Mouse (Mus musculus): ENCODE measurements at regions not wholly inside any gene's neighbourhood (a gene's known extent, or its start where the extent isn't known, plus 50 kb on each side); places are given as distances from the start of the nearest gene placed in this dataset.

- no peak overlapping the region for H3K27ac ChIP-seq (replicated peaks)
- no peaks in the 10 kb centered on the region for H3K9me3 ChIP-seq (replicated peaks)
- peaks cover 51% of the 10 kb centered on the region for H3K27me3 ChIP-seq
- WGBS (ENCODE audit: insufficient replicate concordance) = 35% methylated on average over 1 of the region's 1 CpGs
- no peaks in the 10 kb centered on the region for H3K36me3 ChIP-seq (replicated peaks)
- peaks cover 16% of the 10 kb centered on the region for H3K4me1 ChIP-seq (replicated peaks)
- no peak overlapping the region for H3K4me3 ChIP-seq (replicated peaks)
- no peak overlapping the region for H3K4me2 ChIP-seq
- H3K9ac ChIP-seq = no peak overlapping the region
- ATAC-seq (ENCODE audit: insufficient read depth) = no peak
Measured at GRCm38 (mm10) chr6:39259129-39259528, 52.5 kb upstream of the Kdm7a start.

GRCm38 (mm10) chr6:39258656-39259055, 52.1 kb upstream of the Kdm7a start:
- Histone ChIP-seq H3K27ac (replicated peaks) (no peak overlapping the region), H3K36me3 (replicated peaks) (no peaks in the 10 kb centered on the region), H3K9me3 (replicated peaks) (no peaks in the 10 kb centered on the region), H3K27me3 (peaks cover 51% of the 10 kb centered on the region), H3K4me1 (replicated peaks) (peaks cover 11% of the 10 kb centered on the region), H3K4me3 (replicated peaks) (no peak overlapping the region), H3K4me2 (no peak overlapping the region), H3K9ac (no peak overlapping the region)
- no peak for ATAC-seq (ENCODE audit: insufficient read depth)
- WGBS (ENCODE audit: insufficient replicate concordance) = 60% methylated on average over 4 of the region's 4 CpGs

GRCm38 (mm10) chr6:39257667-39258395, 51.2 kb upstream of the Kdm7a start:
- WGBS (ENCODE audit: insufficient replicate concordance) = 37% methylated on average over 7 of the region's 7 CpGs
- Histone ChIP-seq H3K9ac (no peak overlapping the region), H3K4me1 (replicated peaks) (peaks cover 9% of the 10 kb centered on the region; the same call in 1 of the 2 replicates), H3K36me3 (replicated peaks) (no peaks in the 10 kb centered on the region), H3K4me2 (peak overlapping the region; percentile 68; the same call in 1 of the 2 replicates), H3K27ac (replicated peaks) (no peak overlapping the region), H3K4me3 (replicated peaks) (no peak overlapping the region), H3K27me3 (peaks cover 51% of the 10 kb centered on the region), H3K9me3 (replicated peaks) (no peaks in the 10 kb centered on the region)
- no peak for ATAC-seq (ENCODE audit: insufficient read depth)

DNA sequence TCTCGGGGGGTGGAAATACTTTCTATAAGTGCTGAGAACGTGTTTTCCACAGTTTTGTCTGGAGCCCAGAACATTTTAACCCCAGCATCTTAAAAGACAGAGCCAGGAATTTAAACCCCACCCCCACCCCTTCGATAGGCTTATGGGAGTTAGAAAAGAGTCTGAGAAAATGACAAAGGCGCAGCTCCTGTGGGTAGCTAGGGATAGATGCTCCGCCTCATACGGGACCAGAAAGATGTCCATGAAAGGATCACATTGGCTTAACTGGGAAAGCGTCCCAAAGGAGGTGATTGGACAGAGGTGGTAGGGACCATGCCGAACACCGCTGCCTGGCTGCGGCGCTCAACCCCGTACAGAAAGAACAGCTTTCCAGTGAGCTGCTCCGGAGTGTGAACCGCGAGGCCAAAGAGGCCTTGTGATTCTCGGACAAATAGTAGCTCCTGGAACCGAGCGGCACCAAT, 50.6 kb upstream of the Kdm7a start:
- Histone ChIP-seq H3K9ac (no peak overlapping the region), H3K27ac (replicated peaks) (no peak overlapping the region), H3K4me3 (replicated peaks) (peak overlapping the region; percentile 42), H3K4me2 (peak overlapping the region; percentile 68), H3K9me3 (replicated peaks) (no peaks in the 10 kb centered on the region), H3K36me3 (replicated peaks) (no peaks in the 10 kb centered on the region), H3K4me1 (replicated peaks) (peaks cover 9% of the 10 kb centered on the region; the same call in 1 of the 2 replicates), H3K27me3 (peaks cover 51% of the 10 kb centered on the region)
- ATAC-seq (ENCODE audit: insufficient read depth) = no peak
- WGBS (ENCODE audit: insufficient replicate concordance) = 4% methylated on average over 18 of the region's 18 CpGs

DNA sequence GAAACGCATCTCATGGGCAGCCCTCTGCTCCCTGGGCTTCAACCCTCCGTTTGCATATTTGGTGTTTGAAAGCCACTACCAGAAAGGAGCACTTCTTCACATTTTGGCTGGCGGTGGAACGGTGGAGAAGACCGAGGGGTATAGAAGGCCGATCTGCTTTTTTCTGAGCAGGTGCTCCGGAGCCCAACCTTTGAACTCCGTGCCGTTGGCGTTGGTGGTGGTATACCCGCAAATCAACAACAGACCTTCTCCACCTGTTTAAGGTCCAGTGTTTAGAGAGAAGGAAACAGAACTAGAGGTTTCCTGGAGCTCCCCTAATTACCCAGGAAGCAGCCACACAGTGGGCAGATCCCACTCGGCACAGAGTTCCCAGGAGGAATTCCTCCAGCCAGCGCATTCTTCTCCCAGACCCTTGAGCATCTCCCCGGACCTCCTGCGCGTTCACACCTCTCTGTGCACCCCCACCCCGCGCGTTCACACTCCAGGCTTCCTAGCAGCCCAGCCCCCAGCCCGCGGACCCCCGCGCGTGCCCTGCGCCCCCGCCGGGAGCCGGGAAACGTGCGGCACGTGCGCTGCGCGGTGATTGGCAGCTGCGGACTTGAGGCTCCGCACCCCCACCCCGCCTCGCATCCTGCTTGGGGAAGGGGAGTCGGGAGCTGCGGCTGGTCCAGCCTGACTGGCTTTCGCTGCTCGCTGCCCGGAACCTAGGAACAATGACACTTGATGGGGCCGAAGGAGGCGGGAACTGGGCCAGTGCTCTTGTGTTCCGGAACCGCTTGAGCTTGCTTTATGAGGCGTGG, 49.9 kb upstream of the Kdm7a start:
- H3K4me2 ChIP-seq = peak overlapping the region; percentile 68
- H3K9ac ChIP-seq = no peak overlapping the region
- no peaks in the 10 kb centered on the region for H3K36me3 ChIP-seq (replicated peaks)
- H3K4me3 ChIP-seq (replicated peaks) = peak overlapping the region; percentile 42
- peaks cover 9% of the 10 kb centered on the region; the same call in 1 of the 2 replicates for H3K4me1 ChIP-seq (replicated peaks)
- no peak overlapping the region for H3K27ac ChIP-seq (replicated peaks)
- ATAC-seq (ENCODE audit: insufficient read depth) = no peak
- WGBS (ENCODE audit: insufficient replicate concordance) = 4% methylated on average over 48 of the region's 48 CpGs
- no peaks in the 10 kb centered on the region for H3K9me3 ChIP-seq (replicated peaks)
- peaks cover 51% of the 10 kb centered on the region for H3K27me3 ChIP-seq

Measured in liver, embryonic 15.5 days (tissue).